Mouse (Mus musculus) midbrain, embryonic 11.5 days (tissue): Measurements from ENCODE around the gene Gtpbp2. TPM values are rescaled to one million over a fixed set of nuclear protein-coding genes. Genes with fewer than 3 reads are reported as not detected.

Source experiments
- polyA plus RNA-seq: library from polyadenylated mRNA; unstranded; fragments of >200 nt; fragmentation: Nextera tagmentation; extraction: Ambion mirVana; gene quantifications from 2 replicates; pipeline ENCODE4 v1.2.1, GENCODE M21; 2014

Gene Gtpbp2
- polyA plus RNA-seq, 1 experiment from 2014 or later: 16.8 TPM

Other genes with a start within 250 kb of the Gtpbp2 start
- gene Vegfa, start 128.7 kb upstream of the Gtpbp2 start, polyA plus RNA-seq: 2.2 and 2.9 TPM in 2 replicates
- gene Mrps18a, start 50.0 kb upstream of the Gtpbp2 start, polyA plus RNA-seq: 119 and 132 TPM in 2 replicates
- gene Rsph9, start 16.8 kb upstream of the Gtpbp2 start, polyA plus RNA-seq: 17.5 and 18.5 TPM in 2 replicates
- gene Mad2l1bp, start 7.5 kb upstream of the Gtpbp2 start, polyA plus RNA-seq: 32.8 and 33.3 TPM in 2 replicates
- gene Polh, start 41.6 kb downstream of the Gtpbp2 start, polyA plus RNA-seq: 10.1 and 10.8 TPM in 2 replicates
- 73.3 and 75.8 TPM in 2 replicates for gene Xpo5, start 41.8 kb downstream of the Gtpbp2 start, polyA plus RNA-seq
- gene Polr1c, start 87.0 kb downstream of the Gtpbp2 start, polyA plus RNA-seq: 108 and 114 TPM in 2 replicates
- 57.9 and 67.6 TPM in 2 replicates for gene Yipf3, start 87.0 kb downstream of the Gtpbp2 start, polyA plus RNA-seq
- gene Lrrc73, start 92.5 kb downstream of the Gtpbp2 start, polyA plus RNA-seq: 2.9 and 3.4 TPM in 2 replicates
- 43.8 and 51.0 TPM in 2 replicates for gene Tjap1, start 122.0 kb downstream of the Gtpbp2 start, polyA plus RNA-seq
- gene Dlk2, start 136.4 kb downstream of the Gtpbp2 start, polyA plus RNA-seq: 0.30 and 0.42 TPM in 2 replicates
- 4.5 and 5.0 TPM in 2 replicates for gene Abcc10, start 167.3 kb downstream of the Gtpbp2 start, polyA plus RNA-seq
- 14.0 and 14.8 TPM in 2 replicates for gene Zfp318, start 222.7 kb downstream of the Gtpbp2 start, polyA plus RNA-seq